Mouse (Mus musculus): ENCODE measurements around the gene Vmn1r82. TPM values are rescaled to one million over a fixed set of nuclear protein-coding genes. Genes with fewer than 3 reads are reported as not detected.

Gene Vmn1r82
- polyA plus RNA-seq (2014; fragmentation: Nextera tagmentation; extraction: Ambion mirVana) = not detected in 2 replicates

DNA sequence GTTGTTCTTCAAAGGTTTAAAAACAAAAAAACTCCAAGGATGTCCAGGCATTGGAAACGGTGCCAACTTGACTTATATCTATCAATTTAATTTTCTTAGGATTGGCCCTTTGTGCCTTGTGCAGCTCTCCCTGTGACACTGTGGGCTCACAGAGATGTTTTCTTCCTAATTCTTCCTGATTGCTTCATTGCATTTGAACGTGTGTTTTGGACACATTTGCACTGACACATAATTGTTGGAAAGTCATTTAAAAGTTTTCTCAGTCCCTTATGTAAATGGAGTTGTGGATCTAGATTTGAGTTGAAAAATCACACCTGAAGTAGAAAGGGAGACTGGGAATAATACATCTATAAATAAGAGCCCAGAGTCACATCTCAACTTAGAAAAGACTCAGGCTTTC is at the start of gene Vmn1r82:
Gene Vmn1r82, plus strand, starts transcription at position 301 of the 400 bp plus-strand sequence.
- no peaks in the 10 kb centered on the region for H3K4me1 ChIP-seq (replicated peaks; ENCODE audit: control insufficient read depth, insufficient read depth, low read length)
- no peak for ATAC-seq (replicated peaks; ENCODE audit: low FRiP score)
- no peak for DNase-seq (ENCODE audit: low spot score)
- no peak within 1 kb of the TSS for H3K4me3 ChIP-seq (ENCODE audit: low read depth, low read length)
- H3K4me2 ChIP-seq (ENCODE audit: low read depth, low read length, severe bottlenecking) = no peak within 1 kb of the TSS
- WGBS = 65% methylated on average over 2 of the region's 2 CpGs
- no peaks in the 10 kb centered on the region for H3K27me3 ChIP-seq (ENCODE audit: control insufficient read depth, insufficient read depth, low read length)
- no peaks in the 10 kb centered on the region; the same call in 1 of the 2 replicates for H3K9me3 ChIP-seq (ENCODE audit: control insufficient read depth, low read length)
- no peak within 1 kb of the TSS for H3K27ac ChIP-seq (ENCODE audit: low read depth, low read length)
- H3K36me3 ChIP-seq (ENCODE audit: control insufficient read depth, insufficient read depth, low read length) = no peaks in the 10 kb centered on the region
- no peak within 1 kb of the TSS for H3K9ac ChIP-seq (ENCODE audit: low read length)

DNA sequence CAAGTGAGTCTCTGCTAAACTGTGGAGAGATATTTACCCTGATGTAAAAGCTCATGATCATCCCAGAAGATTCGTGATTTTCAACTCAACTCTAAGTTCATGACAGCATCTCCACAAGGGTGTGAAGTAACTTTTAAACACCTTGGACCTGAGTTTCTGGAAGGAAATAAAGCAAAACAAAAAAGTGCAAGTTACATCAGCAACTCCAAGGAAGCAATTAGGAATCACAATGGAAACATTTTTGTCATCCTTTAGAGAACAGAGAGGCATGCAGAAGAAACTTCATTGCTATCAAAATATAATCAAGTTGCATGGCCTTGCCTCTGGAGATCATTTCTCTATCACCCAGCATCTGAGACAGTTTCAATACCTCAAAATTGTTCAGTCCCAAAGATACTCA is 32.1 kb upstream of the Vmn1r82 start, which contains the start of gene Vmn1r81:
Gene Vmn1r81, minus strand, starts transcription at position 101 of the 400 bp plus-strand sequence.
- Histone ChIP-seq H3K4me3 (ENCODE audit: low read depth, low read length) (no peak within 1 kb of the TSS), H3K36me3 (ENCODE audit: control insufficient read depth, insufficient read depth, low read length) (no peaks in the 10 kb centered on the region), H3K4me2 (ENCODE audit: low read depth, low read length, severe bottlenecking) (no peak within 1 kb of the TSS), H3K4me1 (replicated peaks; ENCODE audit: control insufficient read depth, insufficient read depth, low read length) (no peaks in the 10 kb centered on the region), H3K9me3 (ENCODE audit: control insufficient read depth, low read length) (no peaks in the 10 kb centered on the region; the same call in 1 of the 2 replicates), H3K27ac (ENCODE audit: low read depth, low read length) (no peak within 1 kb of the TSS), H3K9ac (ENCODE audit: low read length) (no peak within 1 kb of the TSS), H3K27me3 (ENCODE audit: control insufficient read depth, insufficient read depth, low read length) (no peaks in the 10 kb centered on the region)
- ATAC-seq (replicated peaks; ENCODE audit: low FRiP score) (no peak), DNase-seq (ENCODE audit: low spot score) (no peak)
- 60% methylated on average over 1 of the region's 1 CpGs for WGBS

DNA sequence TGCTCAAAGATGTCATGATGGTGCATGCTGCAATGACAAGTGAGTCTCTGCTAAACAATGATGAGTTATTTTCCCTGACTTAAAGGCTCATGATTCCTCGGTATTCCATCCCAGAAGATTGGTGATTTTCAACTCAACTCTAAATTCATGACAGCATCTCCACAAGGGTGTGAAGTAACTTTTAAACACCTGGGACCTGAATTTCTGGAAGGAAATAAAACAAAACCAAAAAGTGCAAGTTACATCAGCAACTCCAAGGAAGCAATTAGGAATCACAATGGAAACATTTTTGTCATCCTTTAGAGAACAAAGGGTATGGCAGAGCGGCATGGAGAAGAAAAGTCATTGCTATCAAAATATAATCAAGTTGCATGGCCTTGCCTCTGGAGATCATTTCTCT is 29.2 kb downstream of the Vmn1r82 start, which contains the start of gene Vmn1r83:
Gene Vmn1r83, minus strand, starts transcription at position 101 of the 400 bp plus-strand sequence.
- 83% methylated on average over 2 of the region's 2 CpGs for WGBS
- no peak for ATAC-seq (replicated peaks; ENCODE audit: low FRiP score)
- DNase-seq (ENCODE audit: low spot score) = no peak

More for the DNA sequence above, 29.2 kb downstream of the Vmn1r82 start, which contains the start of gene Vmn1r83:
- Histone ChIP-seq H3K36me3 (ENCODE audit: control insufficient read depth, insufficient read depth, low read length) (no peaks in the 10 kb centered on the region), H3K4me3 (ENCODE audit: low read depth, low read length) (no peak within 1 kb of the TSS), H3K9me3 (ENCODE audit: control insufficient read depth, low read length) (peaks cover 8% of the 10 kb centered on the region; the same call in 1 of the 2 replicates), H3K4me1 (replicated peaks; ENCODE audit: control insufficient read depth, insufficient read depth, low read length) (no peaks in the 10 kb centered on the region), H3K27ac (ENCODE audit: low read depth, low read length) (no peak within 1 kb of the TSS), H3K27me3 (ENCODE audit: control insufficient read depth, insufficient read depth, low read length) (no peaks in the 10 kb centered on the region), H3K4me2 (ENCODE audit: low read depth, low read length, severe bottlenecking) (no peak within 1 kb of the TSS), H3K9ac (ENCODE audit: low read length) (no peak within 1 kb of the TSS)

Other genes starting within 250 kb of the Vmn1r82 start
- gene Vmn1r78, start 150.2 kb upstream of the Vmn1r82 start, polyA plus RNA-seq (2014; fragmentation: Nextera tagmentation; extraction: Ambion mirVana) = not detected in 2 replicates
- gene Vmn1r79, start 129.2 kb upstream of the Vmn1r82 start, polyA plus RNA-seq (2014; fragmentation: Nextera tagmentation; extraction: Ambion mirVana) = not detected in 2 replicates
- gene Vmn1r80, start 111.1 kb upstream of the Vmn1r82 start, polyA plus RNA-seq (2014; fragmentation: Nextera tagmentation; extraction: Ambion mirVana) = not detected in 2 replicates
- not detected in 2 replicates for gene Vmn1r81, start 32.2 kb upstream of the Vmn1r82 start, polyA plus RNA-seq (2014; fragmentation: Nextera tagmentation; extraction: Ambion mirVana)
- gene Vmn1r83, start 29.1 kb downstream of the Vmn1r82 start, polyA plus RNA-seq (2014; fragmentation: Nextera tagmentation; extraction: Ambion mirVana) = not detected in 2 replicates
- gene Vmn1r84, start 68.8 kb downstream of the Vmn1r82 start, polyA plus RNA-seq (2014; fragmentation: Nextera tagmentation; extraction: Ambion mirVana) = not detected in 2 replicates
- 3.4 and 3.7 TPM in 2 replicates for gene Zfp551, start 122.3 kb downstream of the Vmn1r82 start, polyA plus RNA-seq (2014; fragmentation: Nextera tagmentation; extraction: Ambion mirVana)
- 47.1 and 49.7 TPM in 2 replicates for gene Zfp606, start 177.9 kb downstream of the Vmn1r82 start, polyA plus RNA-seq (2014; fragmentation: Nextera tagmentation; extraction: Ambion mirVana)
- gene 2900092C05Rik, start 212.1 kb downstream of the Vmn1r82 start, polyA plus RNA-seq (2014; fragmentation: Nextera tagmentation; extraction: Ambion mirVana) = not detected in 2 replicates